Mouse (Mus musculus) heart, adult 2 months (tissue): ENCODE results near the gene Clybl.

Experiments
- CTCF ChIP-seq: fragments of 200-600 bp; IDR thresholded peaks from 2 replicates; pipeline ENCODE4 v1.8.1; 2022; ENCODE audit warnings: antibody characterized with exemption, mild to moderate bottlenecking, moderate library complexity
- POLR2A ChIP-seq: fragments of 200-500 bp; IDR thresholded peaks from 2 replicates; pipeline ENCODE4 v1.6.1; 2011; ENCODE audit warnings: mild to moderate bottlenecking, low read depth, low read length, control low read depth; ENCODE audit not compliant: insufficient read depth

DNA sequence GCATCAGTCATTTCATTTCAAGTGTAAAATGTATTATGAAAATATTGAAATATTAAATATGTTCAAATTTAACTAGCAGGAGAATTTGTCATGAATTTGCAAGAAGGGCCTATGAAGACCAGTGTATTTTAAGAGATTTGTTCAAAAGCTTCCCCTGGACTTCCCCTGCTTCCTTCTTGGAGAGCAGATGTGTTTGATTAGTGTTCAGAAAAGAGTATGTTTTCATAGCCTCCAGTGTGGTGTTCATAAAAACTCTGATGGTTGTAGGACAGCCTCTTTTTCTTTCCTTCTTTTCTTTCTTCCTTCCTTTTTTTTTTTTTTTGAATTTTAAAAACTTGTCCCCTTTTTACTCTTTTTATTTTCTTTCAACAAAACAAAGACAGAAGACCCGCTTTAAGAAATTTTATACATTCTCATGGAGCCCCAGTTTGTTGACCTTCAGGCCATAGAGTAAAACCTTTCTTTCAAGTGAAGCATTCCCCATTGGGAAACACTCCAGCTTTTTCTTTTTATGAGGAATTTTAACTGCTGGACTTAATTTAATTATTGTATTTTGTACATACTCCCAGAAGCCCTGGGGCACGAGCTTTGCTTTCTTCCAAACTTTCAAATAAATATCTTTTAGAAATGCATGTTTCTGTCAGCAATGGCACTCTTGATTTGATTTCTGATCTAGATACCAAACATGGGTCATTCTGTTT, 231.5 kb downstream of the Clybl start:
- no peak for TF ChIP-seq POLR2A
- no peak for TF ChIP-seq CTCF
